Mouse (Mus musculus) heart, adult 2 months (tissue): ENCODE measurements around the gene Traf5.

Experiments used
- CTCF ChIP-seq: fragments of 200-600 bp; IDR thresholded peaks from 2 replicates; pipeline ENCODE4 v1.8.1; 2022; ENCODE audit warnings: antibody characterized with exemption, mild to moderate bottlenecking, moderate library complexity
- EP300 ChIP-seq: fragments of 200-500 bp; IDR thresholded peaks from 2 replicates; pipeline ENCODE4 v1.6.1; 2011; ENCODE audit warnings: low read depth, low read length, control low read depth; ENCODE audit not compliant: insufficient read depth
- POLR2A ChIP-seq: fragments of 200-500 bp; IDR thresholded peaks from 2 replicates; pipeline ENCODE4 v1.6.1; 2011; ENCODE audit warnings: mild to moderate bottlenecking, low read depth, low read length, control low read depth; ENCODE audit not compliant: insufficient read depth

GRCm38 (mm10) chr1:192085218-192085617 lies 7.1 kb downstream of the Traf5 start:
- TF ChIP-seq POLR2A (no peak), CTCF (no peak), EP300 (no peak)
